Mouse (Mus musculus) stomach, postnatal 0 days (tissue): ENCODE measurements around the gene Hcrt.

Experiments used
- CTCF ChIP-seq: IDR thresholded peaks from 2 replicates; pipeline ENCODE4 v1.5.1; 2016; ENCODE audit warnings: antibody characterized with exemption, low read depth, mild to moderate bottlenecking, moderate library complexity
- EP300 ChIP-seq: optimal IDR thresholded peaks from 2 replicates; pipeline ENCODE3; 2016; ENCODE audit warnings: antibody characterized with exemption

GRCm38 (mm10) chr11:100795386-100795785, 32.7 kb upstream of the Hcrt start:
- TF ChIP-seq CTCF = no peak
- no peak for TF ChIP-seq EP300
